Mouse (Mus musculus) kidney, adult 2 months (tissue): ENCODE data around the gene Suv39h2.

Source experiments
- CTCF ChIP-seq: fragments of 200-500 bp; conservative IDR thresholded peaks from 2 replicates; pipeline ENCODE4 v1.5.1; 2011; ENCODE audit warnings: low read depth, mild to moderate bottlenecking, control low read depth, low read length, moderate library complexity, mixed read lengths; ENCODE audit not compliant: insufficient read depth, insufficient read length
- POLR2A ChIP-seq: fragments of 200-500 bp; IDR thresholded peaks from one replicate; pipeline ENCODE4 v1.6.1; 2011; ENCODE audit warnings: low read depth, low read length, control low read depth

GRCm38 (mm10) chr2:3474361-3474805 is 448 bp downstream of the Suv39h2 start:
- TF ChIP-seq CTCF (no peak), POLR2A (no peak)
